Mouse (Mus musculus): ENCODE data around the gene Foxf2. TPM values are rescaled to one million over a fixed set of nuclear protein-coding genes. Genes with fewer than 3 reads are reported as not detected.

Foxf2 gene
- polyA plus RNA-seq, 1 experiment = 0.20 TPM

- 6% methylated on average over 6 of the region's 6 CpGs for whole genome bisulfite sequencing
- DNase-seq = no peak
- Histone ChIP-seq H3K27ac (ENCODE audit: control insufficient read depth, insufficient read depth, low read length) (no peak overlapping the region), H3K27me3 (ENCODE audit: control insufficient read depth, insufficient read depth, low read length) (peaks cover 17% of the 10 kb centered on the region), H3K4me3 (ENCODE audit: control insufficient read depth, insufficient read depth, low read length) (no peak overlapping the region), H3K36me3 (ENCODE audit: control insufficient read depth, insufficient read depth, low read length) (no peaks in the 10 kb centered on the region), H3K4me1 (replicated peaks; ENCODE audit: control insufficient read depth, insufficient read depth, low read length) (no peaks in the 10 kb centered on the region; the same call in 1 of the 2 replicates)
- TF ChIP-seq CTCF (IDR thresholded peaks at IDR 0.05; ENCODE audit: borderline replicate concordance, control insufficient read depth, extremely low read depth, insufficient read depth, low read length, poor library complexity) (no peak), POLR2A (IDR thresholded peaks at IDR 0.05; ENCODE audit: control insufficient read depth, extremely low read depth, insufficient read depth, low read length, poor library complexity) (no peak)
These were observed 2.3 kb upstream of the Foxf2 start for GRCm38 (mm10) chr13:31623291-31623690.

DNA sequence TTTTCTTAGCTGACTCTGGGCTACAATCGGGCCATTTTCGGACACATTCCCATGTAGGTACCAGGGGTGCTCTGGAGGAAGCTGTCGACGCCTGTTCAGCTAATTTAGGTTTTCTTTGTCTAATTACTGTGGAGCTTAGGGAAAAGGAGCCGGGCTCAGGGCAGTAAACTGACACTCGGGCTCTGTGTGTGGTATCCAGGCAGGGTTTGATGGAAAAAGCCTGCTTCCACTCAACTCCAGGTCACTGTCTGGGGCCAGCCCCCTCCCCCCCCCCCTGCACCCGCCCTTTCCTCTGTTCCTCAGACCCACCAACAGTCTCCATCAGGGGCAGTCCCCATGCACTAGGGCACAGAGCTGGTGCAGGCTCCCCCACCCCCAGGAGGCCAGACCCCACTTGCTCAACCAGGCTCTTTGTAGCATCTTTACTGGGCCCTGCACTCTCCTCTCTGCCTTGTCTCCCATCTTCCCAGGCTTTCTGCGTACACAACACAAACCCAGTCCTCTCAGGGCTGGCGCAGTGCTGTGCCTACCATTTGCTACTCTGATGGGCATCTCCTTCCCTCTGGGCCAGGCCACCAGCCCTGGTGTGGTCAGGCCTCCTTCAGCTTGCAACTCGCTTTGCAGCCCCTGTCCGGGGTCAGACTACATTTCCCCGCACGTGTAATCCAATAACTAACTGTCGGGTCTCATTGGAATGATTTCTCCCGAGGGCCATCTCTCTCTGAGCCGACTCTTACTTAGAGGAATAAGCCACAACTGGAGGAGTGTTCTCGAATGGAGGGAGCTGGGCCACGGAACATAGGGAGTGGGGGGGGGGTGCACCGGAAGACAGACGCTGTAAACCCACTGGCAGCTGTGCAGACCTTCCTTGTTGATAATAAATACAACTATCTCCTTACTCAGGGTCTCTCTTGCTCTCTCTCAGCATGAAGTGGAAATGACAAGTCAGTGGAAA, 1.4 kb upstream of the Foxf2 start:
- no peak overlapping the region for H3K4me3 ChIP-seq (ENCODE audit: control insufficient read depth, insufficient read depth, low read length)
- 8% methylated on average over 20 of the region's 20 CpGs for WGBS
- H3K27ac ChIP-seq (ENCODE audit: control insufficient read depth, insufficient read depth, low read length) = no peak overlapping the region
- no peaks in the 10 kb centered on the region for H3K36me3 ChIP-seq (ENCODE audit: control insufficient read depth, insufficient read depth, low read length)
- no peaks in the 10 kb centered on the region; the same call in 1 of the 2 replicates for H3K4me1 ChIP-seq (replicated peaks; ENCODE audit: control insufficient read depth, insufficient read depth, low read length)
- DNase-seq = no peak
- H3K27me3 ChIP-seq (ENCODE audit: control insufficient read depth, insufficient read depth, low read length) = peaks cover 19% of the 10 kb centered on the region
- no peak for TF ChIP-seq CTCF (IDR thresholded peaks at IDR 0.05; ENCODE audit: borderline replicate concordance, control insufficient read depth, extremely low read depth, insufficient read depth, low read length, poor library complexity)
- TF ChIP-seq POLR2A (IDR thresholded peaks at IDR 0.05; ENCODE audit: control insufficient read depth, extremely low read depth, insufficient read depth, low read length, poor library complexity) = no peak

GRCm38 (mm10) chr13:31624966-31625332, 667 bp upstream of the Foxf2 start:
- no peak overlapping the region for H3K27ac ChIP-seq (ENCODE audit: control insufficient read depth, insufficient read depth, low read length)
- 5% methylated on average over 13 of the region's 13 CpGs for WGBS
- H3K4me1 ChIP-seq (replicated peaks; ENCODE audit: control insufficient read depth, insufficient read depth, low read length) = no peaks in the 10 kb centered on the region; the same call in 1 of the 2 replicates
- H3K4me3 ChIP-seq (ENCODE audit: control insufficient read depth, insufficient read depth, low read length) = no peak overlapping the region
- DNase-seq = no peak
- H3K27me3 ChIP-seq (ENCODE audit: control insufficient read depth, insufficient read depth, low read length) = peaks cover 19% of the 10 kb centered on the region
- H3K36me3 ChIP-seq (ENCODE audit: control insufficient read depth, insufficient read depth, low read length) = no peaks in the 10 kb centered on the region
- no peak for TF ChIP-seq POLR2A (IDR thresholded peaks at IDR 0.05; ENCODE audit: control insufficient read depth, extremely low read depth, insufficient read depth, low read length, poor library complexity)
- TF ChIP-seq CTCF (IDR thresholded peaks at IDR 0.05; ENCODE audit: borderline replicate concordance, control insufficient read depth, extremely low read depth, insufficient read depth, low read length, poor library complexity) = no peak

- Histone ChIP-seq H3K27ac (ENCODE audit: control insufficient read depth, insufficient read depth, low read length) (no peak overlapping the region), H3K27me3 (ENCODE audit: control insufficient read depth, insufficient read depth, low read length) (peaks cover 19% of the 10 kb centered on the region), H3K36me3 (ENCODE audit: control insufficient read depth, insufficient read depth, low read length) (no peaks in the 10 kb centered on the region), H3K4me1 (replicated peaks; ENCODE audit: control insufficient read depth, insufficient read depth, low read length) (no peaks in the 10 kb centered on the region; the same call in 1 of the 2 replicates), H3K4me3 (ENCODE audit: control insufficient read depth, insufficient read depth, low read length) (no peak overlapping the region)
- TF ChIP-seq POLR2A (IDR thresholded peaks at IDR 0.05; ENCODE audit: control insufficient read depth, extremely low read depth, insufficient read depth, low read length, poor library complexity) (no peak), CTCF (IDR thresholded peaks at IDR 0.05; ENCODE audit: borderline replicate concordance, control insufficient read depth, extremely low read depth, insufficient read depth, low read length, poor library complexity) (no peak)
- no peak for DNase-seq
- 2% methylated on average over 60 of the region's 60 CpGs for WGBS
These were observed 676 bp downstream of the Foxf2 start for GRCm38 (mm10) chr13:31626183-31626801.

DNA sequence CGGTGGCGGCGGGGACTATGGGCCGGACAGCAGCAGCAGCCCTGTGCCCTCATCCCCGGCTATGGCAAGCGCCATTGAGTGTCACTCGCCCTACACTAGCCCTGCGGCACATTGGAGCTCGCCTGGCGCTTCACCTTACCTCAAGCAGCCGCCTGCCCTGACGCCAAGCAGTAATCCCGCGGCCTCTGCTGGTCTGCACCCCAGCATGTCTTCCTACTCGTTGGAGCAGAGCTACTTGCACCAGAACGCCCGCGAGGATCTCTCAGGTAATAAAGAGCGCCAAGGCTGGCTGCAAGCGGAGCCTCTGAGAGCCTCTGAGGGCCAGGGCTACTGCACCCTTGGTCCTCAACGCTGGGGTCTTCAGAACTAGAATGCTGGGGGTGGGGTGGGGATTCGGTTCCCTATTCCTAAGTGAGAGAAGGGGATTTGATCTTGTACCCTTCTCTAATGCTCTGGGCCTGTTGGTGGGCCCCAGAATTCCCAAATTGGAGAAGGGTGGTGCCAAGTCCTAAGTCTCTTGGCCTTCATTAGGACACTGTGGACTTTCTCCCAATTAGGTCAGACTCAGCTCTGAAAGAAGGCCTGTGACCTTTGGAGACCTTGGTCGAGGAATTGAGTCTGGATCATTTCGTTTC, 1.5 kb downstream of the Foxf2 start:
- no peak overlapping the region for H3K27ac ChIP-seq (ENCODE audit: control insufficient read depth, insufficient read depth, low read length)
- no peak overlapping the region for H3K4me3 ChIP-seq (ENCODE audit: control insufficient read depth, insufficient read depth, low read length)
- TF ChIP-seq POLR2A (IDR thresholded peaks at IDR 0.05; ENCODE audit: control insufficient read depth, extremely low read depth, insufficient read depth, low read length, poor library complexity) (no peak), CTCF (IDR thresholded peaks at IDR 0.05; ENCODE audit: borderline replicate concordance, control insufficient read depth, extremely low read depth, insufficient read depth, low read length, poor library complexity) (no peak)
- no peak for DNase-seq
- H3K36me3 ChIP-seq (ENCODE audit: control insufficient read depth, insufficient read depth, low read length) = no peaks in the 10 kb centered on the region
- H3K4me1 ChIP-seq (replicated peaks; ENCODE audit: control insufficient read depth, insufficient read depth, low read length) = no peaks in the 10 kb centered on the region; the same call in 1 of the 2 replicates
- WGBS = 9% methylated on average over 24 of the region's 24 CpGs
- peaks cover 21% of the 10 kb centered on the region for H3K27me3 ChIP-seq (ENCODE audit: control insufficient read depth, insufficient read depth, low read length)

Data from thymus, adult 2 months (tissue).